Mouse (Mus musculus): ENCODE measurements around the gene Psg29. TPM values are rescaled to one million over a fixed set of nuclear protein-coding genes. Genes with fewer than 3 reads are reported as not detected.

The Psg29 gene
- polyA plus RNA-seq (2014; fragmentation: Illumina TruSeq; extraction: RNeasy Lipid Tissue Mini Kit (QIAGEN cat#74804); ENCODE audit: low replicate concordance) = not detected

GRCm38 (mm10) chr7:17203177-17203576, at the start of gene Psg29:
Gene Psg29, plus strand, starts transcription at chr7:17203477.

Other genes starting within 250 kb of the Psg29 start
- gene Pnmal1, start 243.8 kb upstream of the Psg29 start, polyA plus RNA-seq (2014; fragmentation: Illumina TruSeq; extraction: RNeasy Lipid Tissue Mini Kit (QIAGEN cat#74804); ENCODE audit: low replicate concordance) = 0.30 TPM
- gene Gm42372, start 220.4 kb upstream of the Psg29 start, polyA plus RNA-seq (2014; fragmentation: Illumina TruSeq; extraction: RNeasy Lipid Tissue Mini Kit (QIAGEN cat#74804); ENCODE audit: low replicate concordance) = 0.30 TPM
- 0.26 TPM for gene Ccdc8, start 210.8 kb upstream of the Psg29 start, polyA plus RNA-seq (2014; fragmentation: Illumina TruSeq; extraction: RNeasy Lipid Tissue Mini Kit (QIAGEN cat#74804); ENCODE audit: low replicate concordance)
- 8.2 TPM for gene Ppp5c, start 175.6 kb upstream of the Psg29 start, polyA plus RNA-seq (2014; fragmentation: Illumina TruSeq; extraction: RNeasy Lipid Tissue Mini Kit (QIAGEN cat#74804); ENCODE audit: low replicate concordance)
- gene Hif3a, start 141.1 kb upstream of the Psg29 start, polyA plus RNA-seq (2014; fragmentation: Illumina TruSeq; extraction: RNeasy Lipid Tissue Mini Kit (QIAGEN cat#74804); ENCODE audit: low replicate concordance) = 0.41 TPM
- gene Psg16, start 129.4 kb upstream of the Psg29 start, polyA plus RNA-seq (2014; fragmentation: Illumina TruSeq; extraction: RNeasy Lipid Tissue Mini Kit (QIAGEN cat#74804); ENCODE audit: low replicate concordance) = 0.07 TPM
- gene Ceacam3, start 53.2 kb upstream of the Psg29 start, polyA plus RNA-seq (2014; fragmentation: Illumina TruSeq; extraction: RNeasy Lipid Tissue Mini Kit (QIAGEN cat#74804); ENCODE audit: low replicate concordance) = not detected